Mouse (Mus musculus) liver, adult 2 months (tissue): ENCODE results near the gene Gper1.

Experiments
- CTCF ChIP-seq: fragments of 200-500 bp; IDR thresholded peaks from 2 replicates; pipeline ENCODE4 v1.5.1; 2011; ENCODE audit warnings: low read depth, low read length, control low read depth
- POLR2A ChIP-seq: fragments of 200-500 bp; IDR thresholded peaks from 2 replicates; pipeline ENCODE4 v1.6.1; 2011; ENCODE audit warnings: low read length, control low read depth; ENCODE audit not compliant: insufficient read depth; ENCODE audit errors: extremely low read depth

DNA sequence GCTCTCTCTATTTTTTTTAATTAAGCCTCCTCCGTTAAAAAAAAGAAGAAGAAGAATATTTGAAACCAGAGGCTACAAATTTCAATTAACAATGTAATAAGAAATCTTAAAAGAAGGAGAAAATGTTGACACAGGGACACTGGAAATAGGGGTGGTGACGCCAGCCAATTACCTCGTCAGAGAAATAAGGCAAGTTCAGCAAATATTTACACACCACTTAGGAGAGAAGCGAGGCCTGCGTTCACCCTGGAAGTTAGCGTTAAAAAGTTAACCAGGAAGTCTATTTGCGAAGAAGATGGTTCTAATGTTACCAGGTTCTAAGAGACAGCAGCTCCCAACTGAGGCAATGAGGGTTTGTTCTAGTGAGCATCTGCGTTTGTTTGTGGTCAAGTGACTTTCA, 34.3 kb downstream of the Gper1 start:
- TF ChIP-seq CTCF = no peak
- TF ChIP-seq POLR2A = no peak
